14 mouse cellular contexts compared by ENCODE assay signal in the genomic region with DNA sequence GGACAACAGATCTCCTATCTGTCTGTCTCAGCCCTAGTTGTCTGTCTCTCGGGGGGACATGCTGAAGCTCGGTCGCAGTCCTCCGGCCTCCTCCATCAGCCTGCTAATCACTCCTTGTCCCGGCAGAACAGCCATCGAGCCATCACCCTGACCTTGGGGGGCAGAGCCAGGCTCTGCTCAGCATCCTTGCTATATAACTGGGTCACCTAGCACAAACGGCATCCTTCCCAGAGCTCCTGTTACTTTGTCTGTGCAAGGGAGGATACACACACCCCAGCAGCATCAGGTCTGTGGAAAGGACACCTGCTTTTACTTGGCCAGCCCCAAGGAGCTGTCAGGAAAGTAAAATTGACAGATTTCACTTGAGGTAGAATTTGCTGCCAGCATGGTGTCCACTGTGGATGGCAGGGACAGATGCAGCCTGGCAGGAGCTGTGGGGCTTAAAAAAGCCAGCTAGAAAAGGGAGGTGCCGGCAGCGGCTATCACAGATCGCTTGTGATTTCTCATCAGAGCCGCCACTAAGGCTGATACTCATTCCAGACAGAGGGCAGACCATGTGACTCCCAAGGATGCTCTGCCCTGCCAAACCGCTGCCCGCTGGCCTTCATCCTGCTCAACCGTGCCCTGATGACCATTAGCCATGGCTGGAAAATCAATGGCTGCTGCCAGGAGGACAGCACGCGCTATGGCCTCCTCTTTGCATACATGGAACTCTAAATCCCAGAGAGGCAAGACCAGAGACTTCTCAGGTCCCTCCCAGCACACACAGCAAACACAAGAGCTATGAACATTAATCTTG. TPM values are rescaled to one million over a fixed set of nuclear protein-coding genes. Genes with fewer than 3 reads are reported as not detected.
DNase-seq lines count a peak whose midpoint lies in the region; ATAC-seq and TF ChIP-seq lines count a peak whose summit lies in the region.
"Had no signal": no experiment of that assay in that cellular context is flagged by ENCODE, and none has a peak within 500 bp of the region (broad histone marks: within the 10 kb centered on the region; RNA-seq: fewer than 3 reads in every experiment).

No protein-coding gene starts in this region.

- H3K4me3 ChIP-seq in forebrain, embryonic 15.5 days, result no peak overlapping the region
- H3K4me3 ChIP-seq in forebrain, embryonic 16.5 days (replicated peaks; ENCODE audit: low read length), result no peak overlapping the region
- H3K4me3 ChIP-seq in neural tube, embryonic 13.5 days, result no peak overlapping the region
- H3K4me3 ChIP-seq: liver, embryonic 12.5 days had no signal

- no peak overlapping the region for H3K9ac ChIP-seq in forebrain, embryonic 15.5 days (replicated peaks)
- H3K9ac ChIP-seq in forebrain, embryonic 16.5 days (replicated peaks; ENCODE audit: low read depth, low read length), result no peak overlapping the region; the same call in 1 of the 2 replicates
- 0 out of 2 replicates have a peak overlapping the region, but pooled peaks have one; percentile 2 for H3K9ac ChIP-seq in neural tube, embryonic 13.5 days
- H3K9ac ChIP-seq: liver, embryonic 12.5 days; lung, embryonic 14.5 days had no signal

- 80% methylated on average over 16 of the region's 16 CpGs for WGBS in forebrain, embryonic 15.5 days
- WGBS in forebrain, embryonic 16.5 days, result 81% methylated on average over 16 of the region's 16 CpGs
- WGBS in neural tube, embryonic 13.5 days, result 68% methylated on average over 16 of the region's 16 CpGs

- H3K4me1 ChIP-seq in forebrain, embryonic 15.5 days, result peaks cover 37% of the 10 kb centered on the region
- H3K4me1 ChIP-seq in forebrain, embryonic 16.5 days (replicated peaks; ENCODE audit: control insufficient read depth, insufficient read depth, low read length), result peaks cover 27% of the 10 kb centered on the region
- H3K4me1 ChIP-seq in neural tube, embryonic 13.5 days (replicated peaks), result peaks cover 86% of the 10 kb centered on the region
- H3K4me1 ChIP-seq: liver, embryonic 12.5 days had no signal

- no peak for TF ChIP-seq POLR2A in brain, embryonic 14.5 days (IDR thresholded peaks at IDR 0.05; ENCODE audit: borderline replicate concordance, extremely low read depth, insufficient read depth, insufficient read length, poor library complexity, severe bottlenecking)

- peak overlapping the region; percentile 71; the same call in 1 of the 2 replicates for H3K27ac ChIP-seq in forebrain, embryonic 15.5 days (replicated peaks)
- no peak overlapping the region for H3K27ac ChIP-seq in forebrain, embryonic 16.5 days (ENCODE audit: low read length)
- 0 out of 2 replicates have a peak overlapping the region, but pooled peaks have one; percentile 4 for H3K27ac ChIP-seq in neural tube, embryonic 13.5 days (replicated peaks)
- H3K27ac ChIP-seq: liver, embryonic 12.5 days had no signal

- DNase-seq in neural tube, embryonic 10.5 days (ENCODE audit: extremely low spot score, low spot score), result no peak
- DNase-seq in brain, embryonic 14.5 days (ENCODE audit: low read depth), result peak; percentile 45
- DNase-seq in retina, embryonic 14.5 days (ENCODE audit: low spot score), result peak; percentile 37
- DNase-seq in kidney, postnatal 10 days, result no peak
- no peak for DNase-seq in spleen, postnatal 10 days (ENCODE audit: low spot score in 2 of 2)
- DNase-seq: cerebellum, adult 11 months; gastrocnemius, postnatal 14 days; lung, embryonic 14.5 days; thymus, adult 18-20 months had no signal

- no peak for ATAC-seq in forebrain, embryonic 15.5 days (replicated peaks)
- no peak for ATAC-seq in forebrain, embryonic 16.5 days
- ATAC-seq in neural tube, embryonic 13.5 days (ENCODE audit: low read depth), result no peak
- ATAC-seq: inflammation-experienced regulatory T-cells, adult 6 months; liver, embryonic 12.5 days had no signal

- no peaks in the 10 kb centered on the region for H3K9me3 ChIP-seq in forebrain, embryonic 15.5 days
- no peaks in the 10 kb centered on the region for H3K9me3 ChIP-seq in forebrain, embryonic 16.5 days (ENCODE audit: control insufficient read depth, low read length)
- no peaks in the 10 kb centered on the region for H3K9me3 ChIP-seq in neural tube, embryonic 13.5 days
- H3K9me3 ChIP-seq: liver, embryonic 12.5 days had no signal

- H3K4me2 ChIP-seq in forebrain, embryonic 15.5 days (replicated peaks), result no peak overlapping the region
- no peak overlapping the region for H3K4me2 ChIP-seq in forebrain, embryonic 16.5 days (ENCODE audit: low read length)
- no peak overlapping the region for H3K4me2 ChIP-seq in neural tube, embryonic 13.5 days
- H3K4me2 ChIP-seq: liver, embryonic 12.5 days; lung, embryonic 14.5 days had no signal

- no peaks in the 10 kb centered on the region for H3K36me3 ChIP-seq in forebrain, embryonic 15.5 days
- no peaks in the 10 kb centered on the region for H3K36me3 ChIP-seq in forebrain, embryonic 16.5 days (ENCODE audit: control insufficient read depth, insufficient read depth)
- H3K36me3 ChIP-seq in neural tube, embryonic 13.5 days, result no peaks in the 10 kb centered on the region
- H3K36me3 ChIP-seq: liver, embryonic 12.5 days had no signal

- no peak for TF ChIP-seq CTCF in brain, embryonic 14.5 days (IDR thresholded peaks at IDR 0.05; ENCODE audit: borderline replicate concordance, extremely low read depth, insufficient read depth, insufficient read length)

- no peaks in the 10 kb centered on the region for H3K27me3 ChIP-seq in forebrain, embryonic 15.5 days
- H3K27me3 ChIP-seq in forebrain, embryonic 16.5 days (replicated peaks; ENCODE audit: control insufficient read depth, insufficient read depth, low read length), result no peaks in the 10 kb centered on the region
- H3K27me3 ChIP-seq in neural tube, embryonic 13.5 days, result no peaks in the 10 kb centered on the region

RNA-seq across cellular contexts. Expression of a gene that starts 27.8 kb away (rescaled TPM):
- 11.5 and 14.4 TPM in 2 replicates for polyA plus RNA-seq in forebrain, embryonic 15.5 days (2015; fragmentation: Nextera tagmentation; extraction: Ambion mirVana)
- polyA plus RNA-seq in forebrain, embryonic 16.5 days (2015; fragmentation: Nextera tagmentation; extraction: Ambion mirVana), result 11.8 and 12.2 TPM in 2 replicates
- 16.1 and 19.1 TPM in 2 replicates for polyA plus RNA-seq in neural tube, embryonic 13.5 days (2015; fragmentation: Nextera tagmentation; extraction: Ambion mirVana)
- 25.2 and 28.4 TPM in 2 replicates for polyA plus RNA-seq in brain, embryonic 14.5 days (2012; rRNA removed)
- polyA plus RNA-seq: inflammation-experienced regulatory T-cells, adult 6 months had no signal

Comparison
In these comparisons a context has a peak if more than half of its experiments do, and no peak if none do; other contexts are left out.
1. DNase-seq: peak in brain, embryonic 14.5 days (single experiment) and retina, embryonic 14.5 days (single experiment); none in neural tube, embryonic 10.5 days (single experiment), kidney, postnatal 10 days (single experiment) and spleen, postnatal 10 days (0 of 2).